25 mouse cellular contexts compared by ENCODE assay signal in the genomic region with DNA sequence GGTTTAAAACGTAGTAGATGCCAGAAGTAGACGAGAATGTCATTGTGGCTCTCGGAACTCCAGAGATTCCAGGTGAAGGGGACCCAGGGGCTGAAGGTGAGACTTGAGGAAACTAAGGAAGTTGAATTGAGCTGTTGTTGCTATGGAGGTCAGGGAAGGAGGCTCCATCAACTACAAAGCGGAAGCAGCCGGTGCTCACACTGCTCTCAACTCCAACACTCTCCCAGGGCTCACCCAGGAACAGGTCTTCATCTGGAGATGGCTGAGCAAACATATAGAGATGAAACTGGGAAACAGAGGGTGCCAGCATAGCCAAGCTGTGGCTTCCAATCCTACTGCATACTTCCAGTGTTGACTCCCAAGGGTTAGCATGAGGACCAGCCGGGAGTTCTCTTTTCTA. TPM values are rescaled to one million over a fixed set of nuclear protein-coding genes. Genes with fewer than 3 reads are reported as not detected.
"Had no signal": no experiment of that assay in that cellular context is flagged by ENCODE, and none has a peak within 500 bp of the region (broad histone marks: within the 10 kb centered on the region; RNA-seq: fewer than 3 reads in every experiment).

No protein-coding gene starts in this region.

- H3K9me3 ChIP-seq: lung, embryonic 15.5 days; megakaryocyte, embryonic 14.5 days; midbrain, embryonic 13.5 days; midbrain, embryonic 15.5 days; neural tube, embryonic 13.5 days; stomach, embryonic 15.5 days had no signal

- DNase-seq: liver, postnatal 0 days; lung, adult 2 months; lung, postnatal 14 days; lung, postnatal 36 days; right cerebral cortex, postnatal 14 days; thymus, adult 2 months; thymus, postnatal 25 days; thymus, postnatal 4 days had no signal

- H3K36me3 ChIP-seq: lung, embryonic 15.5 days; midbrain, embryonic 13.5 days; midbrain, embryonic 15.5 days; neural tube, embryonic 13.5 days; stomach, embryonic 15.5 days had no signal

- H3K9ac ChIP-seq: liver, postnatal 0 days; lung, embryonic 15.5 days; midbrain, embryonic 13.5 days; midbrain, embryonic 15.5 days; neural tube, embryonic 13.5 days; stomach, embryonic 15.5 days had no signal

- H3K27ac ChIP-seq: lung, embryonic 15.5 days; macrophage; midbrain, embryonic 13.5 days; midbrain, embryonic 15.5 days; neural tube, embryonic 13.5 days had no signal

- H3K27me3 ChIP-seq: lung, embryonic 15.5 days; megakaryocyte, embryonic 14.5 days; midbrain, embryonic 13.5 days; midbrain, embryonic 15.5 days; neural tube, embryonic 13.5 days; stomach, embryonic 15.5 days had no signal

- H3K4me3 ChIP-seq: lung, embryonic 15.5 days; megakaryocyte, embryonic 14.5 days; midbrain, embryonic 13.5 days; midbrain, embryonic 15.5 days; neural tube, embryonic 13.5 days; stomach, embryonic 15.5 days had no signal

- H3K4me2 ChIP-seq: lung, embryonic 15.5 days; midbrain, embryonic 11.5 days; midbrain, embryonic 13.5 days; midbrain, embryonic 15.5 days; neural tube, embryonic 13.5 days; stomach, embryonic 15.5 days had no signal

- ATAC-seq: liver, postnatal 0 days; lung, postnatal 0 days; midbrain, embryonic 13.5 days; midbrain, embryonic 15.5 days had no signal

RNA-seq across cellular contexts. Expression of a gene that starts 54.6 kb away (rescaled TPM):
- total RNA-seq: megakaryocyte progenitor cell, adult 5-6 weeks; midbrain, postnatal 0 days; monocyte, adult 5-6 weeks; neutrophil, adult 5-6 weeks had no signal
- polyA plus RNA-seq: liver, postnatal 0 days; lung, adult 2 months; lung, postnatal 0 days; macrophage; midbrain, embryonic 11.5 days; midbrain, embryonic 13.5 days; midbrain, embryonic 15.5 days; midbrain, postnatal 0 days; neural tube, embryonic 11.5 days; neural tube, embryonic 13.5 days; spleen, adult 2 months; testis, adult 2 months; thymus, adult 2 months; urinary bladder, adult 2 months had no signal
